Mouse (Mus musculus) heart, adult 2 months (tissue): Measurements from ENCODE around the gene Nabp2. TPM values are rescaled to one million over a fixed set of nuclear protein-coding genes. Genes with fewer than 3 reads are reported as not detected.

Experiments
- DNase-seq, 2 experiments: peaks; one replicate each; pipeline ENCODE4 v3.0.0; 2021
- H3K27ac ChIP-seq: fragments of 200-600 bp; 2 replicates; pipeline ENCODE4 v1.8.1; 2022
- H3K27me3 ChIP-seq: fragments of 200-500 bp; 2 replicates; pipeline ENCODE4 v1.6.1; 2012; ENCODE audit warnings: mild to moderate bottlenecking, low read length, inconsistent platforms, mixed read lengths; ENCODE audit not compliant: control insufficient read depth, insufficient read depth
- H3K36me3 ChIP-seq: fragments of 200-500 bp; 2 replicates; pipeline ENCODE4 v1.6.1; 2012; ENCODE audit warnings: low read length, inconsistent platforms; ENCODE audit not compliant: control insufficient read depth, insufficient read depth
- H3K4me1 ChIP-seq: fragments of 200-500 bp; 2 replicates; pipeline ENCODE4 v1.6.1; 2011; ENCODE audit warnings: low read length; ENCODE audit not compliant: control insufficient read depth, insufficient read depth
- H3K4me3 ChIP-seq: fragments of 200-600 bp; 2 replicates; pipeline ENCODE4 v1.8.1; 2022
- H3K79me2 ChIP-seq: fragments of 200-500 bp; replicated peaks from 2 replicates; pipeline ENCODE4 v1.6.1; 2012; ENCODE audit warnings: mild to moderate bottlenecking, inconsistent platforms, low read length, moderate library complexity, mixed read lengths; ENCODE audit not compliant: control insufficient read depth, insufficient read depth
- H3K9ac ChIP-seq: fragments of 200-500 bp; 2 replicates; pipeline ENCODE4 v1.6.1; 2012; ENCODE audit warnings: low read depth, mild to moderate bottlenecking, control low read depth, inconsistent platforms, low read length, mixed read lengths
- CTCF ChIP-seq: fragments of 200-600 bp; IDR thresholded peaks from 2 replicates; pipeline ENCODE4 v1.8.1; 2022; ENCODE audit warnings: antibody characterized with exemption, mild to moderate bottlenecking, moderate library complexity
- EP300 ChIP-seq: fragments of 200-500 bp; IDR thresholded peaks from 2 replicates; pipeline ENCODE4 v1.6.1; 2011; ENCODE audit warnings: low read depth, low read length, control low read depth; ENCODE audit not compliant: insufficient read depth
- POLR2A ChIP-seq: fragments of 200-500 bp; IDR thresholded peaks from 2 replicates; pipeline ENCODE4 v1.6.1; 2011; ENCODE audit warnings: mild to moderate bottlenecking, low read depth, low read length, control low read depth; ENCODE audit not compliant: insufficient read depth
- WGBS: fragments of 180-500 bp; shearing (Covaris S2); methylation state at CpG from one replicate; pipeline ENCODE4 v1.1.7; 2018; 5-methylcytosine and 5-hydroxymethylcytosine counted together
- intact Hi-C: fragments of 180-260 bp; cut with DNase I; formaldehyde crosslinking; loops from one replicate; pipeline ENCODE4 v1.15.1; 2025
- polyA plus RNA-seq: library from polyadenylated mRNA; depleted of rRNA; stranded (reverse); fragments of >200 nt; gene quantifications from 2 replicates; pipeline ENCODE4 v1.2.3, GENCODE M21; 2012
- total RNA-seq, 2 experiments: library from RNA; stranded (reverse); gene quantifications; 2 replicates each; pipeline ENCODE4 v1.2.3; 2021

Nabp2 gene
- total and polyA plus RNA-seq, 3 experiments: 25.1 to 48.2 (median 45.2) TPM

- Histone ChIP-seq H3K4me1 (peaks cover 3% of the 10 kb centered on the region), H3K36me3 (no peaks in the 10 kb centered on the region), H3K9ac (no peak overlapping the region), H3K27me3 (no peaks in the 10 kb centered on the region), H3K4me3 (no peak overlapping the region), H3K79me2 (no peaks in the 10 kb centered on the region), H3K27ac (no peak overlapping the region)
- TF ChIP-seq POLR2A (no peak), EP300 (no peak), CTCF (no peak)
- no peak for DNase-seq
- intact Hi-C loops: no loop called here
- 88% methylated on average over 10 of the region's 10 CpGs for WGBS
Observed at GRCm38 (mm10) chr10:128441324-128442119, 30.2 kb upstream of the Nabp2 start.

DNA sequence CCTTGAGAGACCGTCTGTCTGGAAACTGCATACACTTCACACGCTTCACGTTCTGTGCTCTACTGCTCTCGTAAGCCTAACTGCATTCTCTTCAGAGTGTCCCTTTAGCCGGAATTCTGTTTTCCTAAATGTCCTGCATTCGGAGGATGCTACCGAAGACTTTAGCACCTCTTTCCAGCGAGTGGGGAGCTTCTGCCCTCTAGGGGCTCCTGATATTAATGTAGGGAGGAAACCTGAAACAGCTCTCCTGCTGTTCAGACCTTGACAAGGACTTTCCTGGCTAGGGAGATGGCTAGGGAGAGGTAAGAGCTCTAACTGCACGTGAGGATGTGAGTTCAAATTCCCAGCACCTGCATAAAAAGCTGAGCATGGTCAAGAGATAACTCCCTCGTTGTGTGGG is 29.1 kb upstream of the Nabp2 start:
- 40% methylated on average over 10 of the region's 10 CpGs for WGBS
- Histone ChIP-seq H3K4me1 (peaks cover 6% of the 10 kb centered on the region), H3K4me3 (no peak overlapping the region), H3K79me2 (no peaks in the 10 kb centered on the region), H3K36me3 (no peaks in the 10 kb centered on the region; the same call in 1 of the 2 replicates), H3K27me3 (no peaks in the 10 kb centered on the region), H3K9ac (no peak overlapping the region), H3K27ac (no peak overlapping the region)
- DNase-seq: no peak
- TF ChIP-seq CTCF: peak; percentile 71
- TF ChIP-seq EP300: 0 out of 2 replicates have a peak, but pooled peaks have one; percentile 38
- TF ChIP-seq POLR2A: no peak
- intact Hi-C loops: no loop called here

GRCm38 (mm10) chr10:128438675-128439279 is 27.5 kb upstream of the Nabp2 start:
- WGBS: 47% methylated on average over 10 of the region's 10 CpGs
- H3K4me1 ChIP-seq: peaks cover 8% of the 10 kb centered on the region
- H3K27me3 ChIP-seq: no peaks in the 10 kb centered on the region
- peak; percentile 35 to 46 for DNase-seq
- no peaks in the 10 kb centered on the region; the same call in 1 of the 2 replicates for H3K36me3 ChIP-seq
- peak overlapping the region; percentile 40 for H3K27ac ChIP-seq
- no peak overlapping the region for H3K4me3 ChIP-seq
- TF ChIP-seq POLR2A (no peak), EP300 (no peak), CTCF (no peak)
- intact Hi-C loops: no loop called here
- no peak overlapping the region for H3K9ac ChIP-seq
- no peaks in the 10 kb centered on the region for H3K79me2 ChIP-seq

GRCm38 (mm10) chr10:128436376-128436775 is 25.1 kb upstream of the Nabp2 start:
- no peak overlapping the region for H3K9ac ChIP-seq
- TF ChIP-seq POLR2A (no peak), CTCF (no peak), EP300 (no peak)
- DNase-seq: no peak
- H3K27me3 ChIP-seq: no peaks in the 10 kb centered on the region
- intact Hi-C loops: no loop called here
- H3K27ac ChIP-seq: no peak overlapping the region
- no peaks in the 10 kb centered on the region for H3K79me2 ChIP-seq
- no peak overlapping the region for H3K4me3 ChIP-seq
- peaks cover 8% of the 10 kb centered on the region for H3K4me1 ChIP-seq
- WGBS: 71% methylated on average over 8 of the region's 8 CpGs
- no peaks in the 10 kb centered on the region; the same call in 1 of the 2 replicates for H3K36me3 ChIP-seq

DNA sequence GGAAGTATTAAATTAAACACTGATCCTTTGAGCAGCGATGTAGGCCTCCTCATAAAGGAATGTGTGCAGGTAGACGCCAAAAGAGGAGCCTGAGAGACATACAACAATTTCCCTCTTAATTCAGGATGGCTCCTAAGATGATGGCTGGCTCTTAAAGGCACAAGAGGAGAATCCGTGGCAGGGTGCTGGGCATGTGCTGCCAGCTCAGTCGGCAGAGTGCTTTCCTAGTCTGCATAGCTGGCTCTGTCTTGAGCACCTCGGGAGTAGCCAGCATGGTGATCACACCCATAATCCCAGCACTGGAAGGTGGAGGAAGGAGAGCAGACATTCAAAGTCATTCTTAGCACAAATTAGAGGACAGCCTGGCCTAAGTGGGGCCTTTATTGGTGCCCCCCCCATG is 24.6 kb upstream of the Nabp2 start:
- DNase-seq: no peak
- no peaks in the 10 kb centered on the region for H3K27me3 ChIP-seq
- 46% methylated on average over 5 of the region's 5 CpGs for WGBS
- no peaks in the 10 kb centered on the region for H3K79me2 ChIP-seq
- intact Hi-C loops: no loop called here
- no peak overlapping the region for H3K9ac ChIP-seq
- peak overlapping the region; percentile 61; the same call in 1 of the 2 replicates for H3K27ac ChIP-seq
- no peak overlapping the region for H3K4me3 ChIP-seq
- H3K36me3 ChIP-seq: no peaks in the 10 kb centered on the region; the same call in 1 of the 2 replicates
- TF ChIP-seq CTCF (no peak), POLR2A (no peak), EP300 (no peak)
- peaks cover 8% of the 10 kb centered on the region for H3K4me1 ChIP-seq

- Histone ChIP-seq H3K9ac (no peak overlapping the region), H3K27ac (peak overlapping the region; percentile 61; the same call in 1 of the 2 replicates)
Observed at GRCm38 (mm10) chr10:128435186-128435823, 24.0 kb upstream of the Nabp2 start.

More at GRCm38 (mm10) chr10:128435186-128435823, 24.0 kb upstream of the Nabp2 start:
- Histone ChIP-seq H3K4me3 (no peak overlapping the region), H3K36me3 (no peaks in the 10 kb centered on the region; the same call in none of the 2 replicates), H3K27me3 (no peaks in the 10 kb centered on the region), H3K79me2 (no peaks in the 10 kb centered on the region), H3K4me1 (peaks cover 7% of the 10 kb centered on the region)
- DNase-seq: peak; percentile 48 to 71
- TF ChIP-seq POLR2A (no peak), EP300 (no peak), CTCF (no peak)
- intact Hi-C loops: no loop called here
- 57% methylated on average over 17 of the region's 17 CpGs for WGBS
